In genomic region chr1:184727401-184728265, GRCm38 (mm10) we compare ENCODE assay signal across 8 mouse cellular contexts. TPM values are rescaled to one million over a fixed set of nuclear protein-coding genes. Genes with fewer than 3 reads are reported as not detected.
A peak's percentile ranks its signal among the peaks of the same experiment; 100 is the strongest.
DNase-seq lines count a peak whose midpoint lies in the region; ATAC-seq lines count a peak whose summit lies in the region.

No protein-coding gene starts in this region.

- no peaks in the 10 kb centered on the region for H3K36me3 ChIP-seq in hindbrain, embryonic 11.5 days (ENCODE audit: control insufficient read depth, insufficient read depth, low read length)
- peaks cover 4% of the 10 kb centered on the region; the same call in 1 of the 2 replicates for H3K36me3 ChIP-seq in lung, embryonic 16.5 days (ENCODE audit: control insufficient read depth, insufficient read depth, low read length)

- 2% methylated on average over 49 of the region's 49 CpGs for WGBS in hindbrain, embryonic 11.5 days
- 34% methylated on average over 49 of the region's 49 CpGs for WGBS in lung, embryonic 16.5 days

- no peaks in the 10 kb centered on the region for H3K9me3 ChIP-seq in hindbrain, embryonic 11.5 days (ENCODE audit: control insufficient read depth, low read length)
- H3K9me3 ChIP-seq in lung, embryonic 16.5 days (ENCODE audit: control insufficient read depth, low read length), result no peaks in the 10 kb centered on the region

- H3K27me3 ChIP-seq in hindbrain, embryonic 11.5 days (ENCODE audit: control insufficient read depth, insufficient read depth, low read length), result peaks cover 89% of the 10 kb centered on the region
- H3K27me3 ChIP-seq in lung, embryonic 16.5 days (ENCODE audit: control insufficient read depth, insufficient read depth, low read depth, low read length), result peaks cover 44% of the 10 kb centered on the region

- peak overlapping the region; percentile 27 for H3K4me3 ChIP-seq in hindbrain, embryonic 11.5 days (ENCODE audit: low read depth, low read length)
- peak overlapping the region; percentile 34 for H3K4me3 ChIP-seq in lung, embryonic 16.5 days (ENCODE audit: low read length)

- no peak overlapping the region for H3K27ac ChIP-seq in hindbrain, embryonic 11.5 days (ENCODE audit: low read depth, low read length)
- H3K27ac ChIP-seq in lung, embryonic 16.5 days (ENCODE audit: low read length), result no peak overlapping the region

- 0 out of 2 replicates have a peak, but pooled peaks have one; percentile 36 for ATAC-seq in hindbrain, embryonic 11.5 days (ENCODE audit: low FRiP score)
- ATAC-seq in lung, embryonic 16.5 days (ENCODE audit: low read depth), result no peak
- no peak for ATAC-seq in megakaryocyte, adult 5-6 weeks (ENCODE audit: poor library complexity, severe bottlenecking)

- peak; percentile 52 for DNase-seq in adrenal gland, adult 2 months
- no peak for DNase-seq in adrenal gland, postnatal 4 days (ENCODE audit: low spot score in 2 of 2)
- DNase-seq in left cerebral cortex, postnatal 25 days (ENCODE audit: low spot score in 2 of 2), result peak; percentile 28 to 45
- no peak for DNase-seq in left cerebral cortex, adult 11 months (ENCODE audit: low spot score)
- peak; percentile 72 for DNase-seq in hindbrain, embryonic 11.5 days (ENCODE audit: low spot score)
- DNase-seq in urinary bladder, postnatal 4 days (ENCODE audit: low spot score in 2 of 2), result no peak

- H3K9ac ChIP-seq in hindbrain, embryonic 11.5 days (ENCODE audit: low read depth, low read length), result peak overlapping the region; percentile 42
- peak overlapping the region; percentile 33 for H3K9ac ChIP-seq in lung, embryonic 16.5 days (ENCODE audit: low read length)

- peaks cover 16% of the 10 kb centered on the region; the same call in 1 of the 2 replicates for H3K4me1 ChIP-seq in hindbrain, embryonic 11.5 days (replicated peaks; ENCODE audit: control insufficient read depth, insufficient read depth, low read length)
- H3K4me1 ChIP-seq in lung, embryonic 16.5 days (replicated peaks; ENCODE audit: control insufficient read depth, insufficient read depth, low read length), result peaks cover 8% of the 10 kb centered on the region; the same call in 1 of the 2 replicates

- H3K4me2 ChIP-seq in hindbrain, embryonic 11.5 days (replicated peaks; ENCODE audit: low read depth, low read length), result peak overlapping the region; percentile 44
- H3K4me2 ChIP-seq in lung, embryonic 16.5 days (ENCODE audit: low read depth, low read length), result peak overlapping the region; percentile 89

- intact Hi-C loops in left cerebral cortex, postnatal 25 days (cut with DNase I), result no loop called here

RNA-seq across cellular contexts. Expression of gene Hlx, which starts 4.8 kb away (rescaled TPM):
- 10 to 100 TPM in 1 of 2 experiments, 1 to 10 TPM in 1; 7.0 to 17.3 TPM for total RNA-seq in adrenal gland, adult 2 months (2021)
- polyA plus RNA-seq in adrenal gland, adult 2 months (2012; rRNA removed), result 28.0 and 37.9 TPM in 2 replicates
- 10 to 100 TPM; 26.6 to 27.3 TPM for total RNA-seq in adrenal gland, postnatal 4 days (2021)
- 1 to 10 TPM; 1.1 to 1.3 TPM for total RNA-seq in left cerebral cortex, postnatal 25 days (2021)
- polyA plus RNA-seq in hindbrain, embryonic 11.5 days (2014; fragmentation: Nextera tagmentation; extraction: Ambion mirVana), result 3.9 and 4.1 TPM in 2 replicates
- 25.9 and 28.8 TPM in 2 replicates for polyA plus RNA-seq in lung, embryonic 16.5 days (2015; fragmentation: Nextera tagmentation; extraction: Ambion mirVana)
- total RNA-seq in megakaryocyte, adult 5-6 weeks (2015), result 29.3 and 39.3 TPM in 2 replicates
- total RNA-seq in megakaryocyte, adult 5-6 weeks (2017), result 23.3 and 27.1 TPM in 2 replicates

Comparison
In these comparisons a context has a peak if more than half of its experiments do, and no peak if none do; other contexts are left out.
1. DNase-seq: peak in adrenal gland, adult 2 months (single experiment), left cerebral cortex, postnatal 25 days (2 of 2) and hindbrain, embryonic 11.5 days (single experiment); none in adrenal gland, postnatal 4 days (0 of 2), left cerebral cortex, adult 11 months (single experiment) and urinary bladder, postnatal 4 days (0 of 2).